Mouse (Mus musculus) midbrain, embryonic 11.5 days (tissue): Measurements from ENCODE around the gene Ssbp4. TPM values are rescaled to one million over a fixed set of nuclear protein-coding genes. Genes with fewer than 3 reads are reported as not detected.

ENCODE experiments used
- ATAC-seq: fragments of 200-750 bp; cut with Nextera tagmentation; 2 replicates; pipeline ENCODE4 v1.8.0; 2017; ENCODE audit warnings: moderate TSS enrichment, moderate library complexity; ENCODE audit not compliant: low FRiP score
- DNase-seq: peaks from one replicate; pipeline ENCODE4 v3.0.0; 2015; ENCODE audit warnings: low spot score; ENCODE audit errors: missing footprints
- H3K27ac ChIP-seq: fragments of 300-500 bp; sonication (generic); 2 replicates; pipeline ENCODE4 v1.5.1; 2014; ENCODE audit warnings: low read depth, low read length
- H3K27me3 ChIP-seq: fragments of 300-500 bp; sonication (generic); 2 replicates; pipeline ENCODE4 v1.6.1; 2014; ENCODE audit warnings: mild to moderate bottlenecking, low read length, moderate library complexity, mixed read lengths; ENCODE audit not compliant: control insufficient read depth, insufficient read depth
- H3K36me3 ChIP-seq: fragments of 300-500 bp; sonication (generic); 2 replicates; pipeline ENCODE4 v1.6.1; 2014; ENCODE audit warnings: mild to moderate bottlenecking, low read length, moderate library complexity, mixed read lengths; ENCODE audit not compliant: control insufficient read depth, insufficient read depth
- H3K4me1 ChIP-seq: fragments of 300-500 bp; sonication (generic); 2 replicates; pipeline ENCODE4 v1.6.1; 2014; ENCODE audit warnings: low read length; ENCODE audit not compliant: control insufficient read depth, insufficient read depth
- H3K4me2 ChIP-seq: fragments of 300-500 bp; sonication (generic); 2 replicates; pipeline ENCODE4 v1.6.1; 2014; ENCODE audit warnings: mild to moderate bottlenecking, moderate library complexity
- H3K4me3 ChIP-seq: fragments of 300-500 bp; sonication (generic); 2 replicates; pipeline ENCODE4 v1.5.1; 2014; ENCODE audit warnings: low read depth, low read length
- H3K9ac ChIP-seq: fragments of 300-500 bp; sonication (generic); 2 replicates; pipeline ENCODE4 v1.6.1; 2014; ENCODE audit warnings: low read length
- H3K9me3 ChIP-seq: fragments of 300-500 bp; sonication (generic); 2 replicates; pipeline ENCODE4 v1.6.1; 2016; ENCODE audit warnings: low read length; ENCODE audit not compliant: control insufficient read depth
- WGBS: fragments of 180-500 bp; shearing (Covaris S2); extraction: QIAGEN DNeasy Blood & Tissue Kit; methylation state at CpG from one replicate; pipeline ENCODE4 v1.1.7; 2014; 5-methylcytosine and 5-hydroxymethylcytosine counted together
- polyA plus RNA-seq: library from polyadenylated mRNA; unstranded; fragments of >200 nt; fragmentation: Nextera tagmentation; extraction: Ambion mirVana; gene quantifications from 2 replicates; pipeline ENCODE4 v1.2.1, GENCODE M21; 2014

Ssbp4 gene
- 87.8 and 96.9 TPM in 2 replicates for polyA plus RNA-seq

GRCm38 (mm10) chr8:70608749-70609367, at the start of gene Ssbp4:
Gene Ssbp4 (minus strand): TSS chr8:70608872.
- Histone ChIP-seq H3K9ac (peak within 1 kb of the TSS; percentile 88), H3K36me3 (no peaks in the 10 kb centered on the region), H3K27me3 (no peaks in the 10 kb centered on the region; the same call in 1 of the 2 replicates), H3K9me3 (no peaks in the 10 kb centered on the region), H3K4me1 (peaks cover 43% of the 10 kb centered on the region), H3K27ac (peak within 1 kb of the TSS; percentile 93), H3K4me3 (peak within 1 kb of the TSS; percentile 79), H3K4me2 (peak within 1 kb of the TSS; percentile 92)
- DNase-seq: no peak
- ATAC-seq: no peak
- WGBS: 5% methylated on average over 26 of the region's 26 CpGs

GRCm38 (mm10) chr8:70657739-70658138, 49.1 kb upstream of the Ssbp4 start:
- peak overlapping the region; percentile 82; the same call in 1 of the 2 replicates for H3K9ac ChIP-seq
- H3K4me1 ChIP-seq: peaks cover 48% of the 10 kb centered on the region
- H3K27me3 ChIP-seq: no peaks in the 10 kb centered on the region
- peak overlapping the region; percentile 96 for H3K27ac ChIP-seq
- no peak for DNase-seq
- H3K4me2 ChIP-seq: peak overlapping the region; percentile 91
- ATAC-seq: no peak
- peak overlapping the region; percentile 79 for H3K4me3 ChIP-seq
- no peaks in the 10 kb centered on the region for H3K36me3 ChIP-seq
- WGBS: 79% methylated on average over 2 of the region's 2 CpGs
- no peaks in the 10 kb centered on the region for H3K9me3 ChIP-seq

GRCm38 (mm10) chr8:70657214-70657613, 48.5 kb upstream of the Ssbp4 start:
- Histone ChIP-seq H3K4me1 (peaks cover 48% of the 10 kb centered on the region), H3K4me2 (peak overlapping the region; percentile 91), H3K27ac (peak overlapping the region; percentile 96), H3K9me3 (no peaks in the 10 kb centered on the region), H3K4me3 (peak overlapping the region; percentile 79; the same call in 1 of the 2 replicates), H3K27me3 (no peaks in the 10 kb centered on the region), H3K9ac (peak overlapping the region; percentile 82; the same call in 1 of the 2 replicates), H3K36me3 (0 out of 2 replicates have a peak, but pooled peaks cover 2% of the 10 kb centered on the region)
- DNase-seq (no peak), ATAC-seq (no peak)
- 96% methylated on average over 3 of the region's 3 CpGs for WGBS

- H3K4me1 ChIP-seq: peaks cover 48% of the 10 kb centered on the region
- peak overlapping the region; percentile 41 for H3K9ac ChIP-seq
- peak; percentile 60 for ATAC-seq
- WGBS: 29% methylated on average over 13 of the region's 13 CpGs
- no peaks in the 10 kb centered on the region for H3K9me3 ChIP-seq
- DNase-seq: peak; percentile 93
- H3K27ac ChIP-seq: peak overlapping the region; percentile 96
- H3K36me3 ChIP-seq: 0 out of 2 replicates have a peak, but pooled peaks cover 2% of the 10 kb centered on the region
- H3K27me3 ChIP-seq: no peaks in the 10 kb centered on the region
- no peak overlapping the region for H3K4me3 ChIP-seq
- 0 out of 2 replicates have a peak overlapping the region, but pooled peaks have one; percentile 17 for H3K4me2 ChIP-seq
These were observed 47.6 kb upstream of the Ssbp4 start for GRCm38 (mm10) chr8:70656193-70656790.

- Histone ChIP-seq H3K27me3 (no peaks in the 10 kb centered on the region), H3K4me2 (peak overlapping the region; percentile 17; the same call in 1 of the 2 replicates), H3K27ac (peak overlapping the region; percentile 96), H3K36me3 (peaks cover 3% of the 10 kb centered on the region; the same call in 1 of the 2 replicates), H3K4me3 (no peak overlapping the region), H3K9ac (peak overlapping the region; percentile 41), H3K9me3 (no peaks in the 10 kb centered on the region), H3K4me1 (peaks cover 47% of the 10 kb centered on the region)
- 12% methylated on average over 2 of the region's 2 CpGs for WGBS
- no peak for DNase-seq
- ATAC-seq: no peak
These were observed 46.8 kb upstream of the Ssbp4 start for GRCm38 (mm10) chr8:70655469-70655868.

GRCm38 (mm10) chr8:70654121-70654520, 45.4 kb upstream of the Ssbp4 start:
- 85% methylated on average over 1 of the region's 1 CpGs for WGBS
- Histone ChIP-seq H3K4me2 (no peak overlapping the region), H3K27ac (no peak overlapping the region), H3K4me1 (peaks cover 44% of the 10 kb centered on the region), H3K27me3 (no peaks in the 10 kb centered on the region), H3K36me3 (peaks cover 12% of the 10 kb centered on the region), H3K9ac (no peak overlapping the region), H3K4me3 (no peak overlapping the region), H3K9me3 (no peaks in the 10 kb centered on the region)
- ATAC-seq (no peak), DNase-seq (no peak)

- Histone ChIP-seq H3K4me3 (no peak overlapping the region), H3K9me3 (no peaks in the 10 kb centered on the region), H3K27ac (0 out of 2 replicates have a peak overlapping the region, but pooled peaks have one; percentile 10), H3K27me3 (no peaks in the 10 kb centered on the region), H3K36me3 (peaks cover 12% of the 10 kb centered on the region), H3K4me1 (peaks cover 35% of the 10 kb centered on the region), H3K4me2 (no peak overlapping the region), H3K9ac (no peak overlapping the region)
- WGBS: 58% methylated on average over 2 of the region's 2 CpGs
- DNase-seq: peak; percentile 95
- ATAC-seq: no peak
These were observed 44.6 kb upstream of the Ssbp4 start for GRCm38 (mm10) chr8:70653226-70653625.

- peaks cover 21% of the 10 kb centered on the region for H3K4me1 ChIP-seq
- H3K4me2 ChIP-seq: no peak overlapping the region
- no peaks in the 10 kb centered on the region for H3K27me3 ChIP-seq
- no peaks in the 10 kb centered on the region for H3K9me3 ChIP-seq
- no peak for DNase-seq
- no peak overlapping the region for H3K9ac ChIP-seq
- 94% methylated on average over 17 of the region's 17 CpGs for WGBS
- H3K36me3 ChIP-seq: peaks cover 12% of the 10 kb centered on the region
- H3K27ac ChIP-seq: no peak overlapping the region
- no peak overlapping the region for H3K4me3 ChIP-seq
- ATAC-seq: no peak
These were observed 41.7 kb upstream of the Ssbp4 start for GRCm38 (mm10) chr8:70650351-70650750.

- Histone ChIP-seq H3K36me3 (peaks cover 12% of the 10 kb centered on the region), H3K9ac (no peak overlapping the region), H3K9me3 (no peaks in the 10 kb centered on the region), H3K27ac (no peak overlapping the region; the same call in 1 of the 2 replicates), H3K4me2 (no peak overlapping the region), H3K4me1 (peaks cover 12% of the 10 kb centered on the region), H3K27me3 (no peaks in the 10 kb centered on the region), H3K4me3 (no peak overlapping the region)
- ATAC-seq (peak; percentile 27), DNase-seq (no peak)
- WGBS: 84% methylated on average over 4 of the region's 4 CpGs
These were observed 40.7 kb upstream of the Ssbp4 start for GRCm38 (mm10) chr8:70649324-70649723.
